9 mouse cellular contexts compared by ENCODE assay signal in genomic region chr6:125492664-125493063, GRCm38 (mm10). TPM values are rescaled to one million over a fixed set of nuclear protein-coding genes. Genes with fewer than 3 reads are reported as not detected.
DNase-seq lines count a peak whose midpoint lies in the region; ATAC-seq and TF ChIP-seq lines count a peak whose summit lies in the region.
"Had no signal": no experiment of that assay in that cellular context is flagged by ENCODE, and none has a peak within 500 bp of the region (broad histone marks: within the 10 kb centered on the region; RNA-seq: fewer than 3 reads in every experiment).

No protein-coding gene starts in this region.

- H3K27me3 ChIP-seq in forebrain, postnatal 0 days (ENCODE audit: insufficient read depth, low read length) = peaks cover 4% of the 10 kb centered on the region; the same call in 1 of the 2 replicates

- peaks cover 65% of the 10 kb centered on the region for H3K79me2 ChIP-seq in macrophage (ENCODE audit: inconsistent target)

- no peaks in the 10 kb centered on the region for H3K36me3 ChIP-seq in forebrain, postnatal 0 days (ENCODE audit: insufficient read depth)
- H3K36me3 ChIP-seq in macrophage (ENCODE audit: inconsistent target) = no peaks in the 10 kb centered on the region

- H3K27ac ChIP-seq in layer of hippocampus, adult 2 months = peak overlapping the region; percentile 86
- 0 out of 2 replicates have a peak overlapping the region, but pooled peaks have one; percentile 2 for H3K27ac ChIP-seq in bone marrow macrophage, adult 2 months (ENCODE audit: insufficient read depth, low read depth, low read length)
- 0 out of 2 replicates have a peak overlapping the region, but pooled peaks have one; percentile 29 for H3K27ac ChIP-seq in forebrain, postnatal 0 days (ENCODE audit: low read depth, low read length)
- H3K27ac ChIP-seq in macrophage = no peak overlapping the region

- H3K4me3 ChIP-seq in layer of hippocampus, adult 2 months = peak overlapping the region; percentile 75
- H3K4me3 ChIP-seq in bone marrow macrophage, adult 2 months (ENCODE audit: insufficient read depth, low read length) = peak overlapping the region; percentile 87
- H3K4me3 ChIP-seq in forebrain, postnatal 0 days (ENCODE audit: low read depth, low read length) = peak overlapping the region; percentile 7; the same call in 1 of the 2 replicates
- peak overlapping the region; percentile 73 for H3K4me3 ChIP-seq in macrophage (ENCODE audit: inconsistent target)

- 78% methylated on average over 6 of the region's 6 CpGs for WGBS in forebrain, postnatal 0 days
- WGBS in macrophage (ENCODE audit: missing documents) = 88% methylated on average over 6 of the region's 6 CpGs

- TF ChIP-seq CTCF in layer of hippocampus, adult 2 months (conservative IDR thresholded peaks at IDR 0.05) = 0 out of 2 replicates have a peak, but pooled peaks have one; percentile 14
- TF ChIP-seq CTCF in bone marrow macrophage, adult 2 months (IDR thresholded peaks at IDR 0.05; ENCODE audit: low read depth, low read length) = no peak
- no peak for TF ChIP-seq CTCF in forebrain, postnatal 0 days (IDR thresholded peaks at IDR 0.05; ENCODE audit: low read depth)

- H3K4me2 ChIP-seq in forebrain, postnatal 0 days (ENCODE audit: low read depth) = peak overlapping the region; percentile 88

- ATAC-seq in forebrain, postnatal 0 days = no peak

- no peak overlapping the region for H3K9ac ChIP-seq in forebrain, postnatal 0 days

- H3K4me1 ChIP-seq in bone marrow macrophage, adult 2 months (ENCODE audit: control insufficient read depth, insufficient read depth, low read length) = peaks cover 34% of the 10 kb centered on the region
- 0 out of 2 replicates have a peak, but pooled peaks cover 4% of the 10 kb centered on the region for H3K4me1 ChIP-seq in forebrain, postnatal 0 days (ENCODE audit: insufficient read depth)

- no peak for DNase-seq in layer of hippocampus, adult 2 months (ENCODE audit: low spot score in 2 of 2)
- no peak for DNase-seq in layer of hippocampus, postnatal 10 days (ENCODE audit: low spot score in 2 of 2)
- DNase-seq in forebrain, postnatal 0 days = no peak
- no peak for DNase-seq in right cerebral cortex, adult 18-20 months
- no peak for DNase-seq in thymus, postnatal 0 days (ENCODE audit: low spot score)
- DNase-seq: cerebellum, postnatal 36 days; thymus, adult 2 months had no signal

- no peak for TF ChIP-seq POLR2A in bone marrow macrophage, adult 2 months (IDR thresholded peaks at IDR 0.05; ENCODE audit: borderline replicate concordance, low read depth, low read length)

- no peaks in the 10 kb centered on the region for H3K9me3 ChIP-seq in forebrain, postnatal 0 days (ENCODE audit: low read length)

RNA-seq across cellular contexts. Expression of gene Cd9, which starts 1.9 kb away (rescaled TPM):
- total RNA-seq in layer of hippocampus, adult 2 months (2021) = 10 to 100 TPM; 57.1 to 60.0 TPM
- 100 to 1,000 TPM; 101 to 102 TPM for total RNA-seq in layer of hippocampus, postnatal 10 days (2021)
- polyA plus RNA-seq in bone marrow macrophage, adult 2 months (2012; ENCODE audit: insufficient read depth, insufficient read length, missing spikeins) = 321 and 343 TPM in 2 replicates
- total RNA-seq in forebrain, postnatal 0 days (2014; rRNA removed) = 41.2 and 57.4 TPM in 2 replicates
- polyA plus RNA-seq in forebrain, postnatal 0 days (2015; fragmentation: Nextera tagmentation; extraction: Ambion mirVana) = 125 and 140 TPM in 2 replicates
- total RNA-seq in macrophage (2018; cell fraction: chromatin; rRNA removed) = 10 to 100 TPM in 13 of 26 experiments, 1 to 10 TPM in 12, under 1 TPM in 1; 0.96 to 52.6 (median 9.9) TPM
- 100 to 1,000 TPM in 13 of 26 experiments, 10 to 100 TPM in 13; 11.8 to 220 (median 99.5) TPM for total RNA-seq in macrophage (2018; cell fraction: cytosol; rRNA removed)
- 100 to 1,000 TPM in 8 of 26 experiments, 10 to 100 TPM in 15, 1 to 10 TPM in 3; 8.1 to 185 (median 27.5) TPM for total RNA-seq in macrophage (2018; cell fraction: nucleus; rRNA removed)
- polyA plus RNA-seq in macrophage (2018) = 296 to 414 TPM (median 359 TPM) in 3 replicates
- 85.6 and 85.9 TPM in 2 replicates for polyA plus RNA-seq in thymus, postnatal 0 days (2015; fragmentation: Nextera tagmentation; extraction: Ambion mirVana)

RNA-seq across cellular contexts. Expression of gene Vwf, which starts 53.9 kb away (rescaled TPM):
- total RNA-seq in layer of hippocampus, adult 2 months (2021) = 10 to 100 TPM; 13.2 to 23.5 TPM
- 10 to 100 TPM; 22.1 to 29.0 TPM for total RNA-seq in layer of hippocampus, postnatal 10 days (2021)
- polyA plus RNA-seq in bone marrow macrophage, adult 2 months (2012; ENCODE audit: insufficient read depth, insufficient read length, missing spikeins) = 9.0 and 11.0 TPM in 2 replicates
- 21.2 and 30.0 TPM in 2 replicates for total RNA-seq in forebrain, postnatal 0 days (2014; rRNA removed)
- polyA plus RNA-seq in forebrain, postnatal 0 days (2015; fragmentation: Nextera tagmentation; extraction: Ambion mirVana) = 8.9 and 13.1 TPM in 2 replicates
- 100 to 1,000 TPM in 17 of 26 experiments, 10 to 100 TPM in 9; 31.9 to 305 (median 136) TPM for total RNA-seq in macrophage (2018; cell fraction: chromatin; rRNA removed)
- 10 to 100 TPM in 22 of 26 experiments, 1 to 10 TPM in 4; 5.7 to 59.9 (median 19.9) TPM for total RNA-seq in macrophage (2018; cell fraction: cytosol; rRNA removed)
- 100 to 1,000 TPM in 11 of 26 experiments, 10 to 100 TPM in 15; 19.3 to 220 (median 94.7) TPM for total RNA-seq in macrophage (2018; cell fraction: nucleus; rRNA removed)
- polyA plus RNA-seq in macrophage (2018) = 12.6 to 39.2 TPM (median 15.9 TPM) in 3 replicates
- polyA plus RNA-seq in thymus, postnatal 0 days (2015; fragmentation: Nextera tagmentation; extraction: Ambion mirVana) = 4.2 and 5.1 TPM in 2 replicates

Comparison
In these comparisons a context has a peak if more than half of its experiments do, and no peak if none do; other contexts are left out.
1. H3K4me3 ChIP-seq: peak in every context shown above with its lines; median percentile 87 in bone marrow macrophage, adult 2 months; 75 in layer of hippocampus, adult 2 months; 73 in macrophage; 7 in forebrain, postnatal 0 days.